Mouse (Mus musculus): ENCODE data around the gene Abhd17a. TPM values are rescaled to one million over a fixed set of nuclear protein-coding genes. Genes with fewer than 3 reads are reported as not detected.
A peak's percentile ranks its signal among the peaks of the same experiment; 100 is the strongest.
"Not testable (repeated sequence)": the region's sequence is repeated elsewhere in the genome, so short reads cannot be mapped to it uniquely, and the experiment has no call there.

Abhd17a gene
- polyA plus RNA-seq, 1 experiment from 2014 or later = 95.7 TPM

- not testable (repeated sequence) for H3K4me3 ChIP-seq (replicated peaks); H3K9ac ChIP-seq; ATAC-seq; H3K27me3 ChIP-seq (replicated peaks); H3K27ac ChIP-seq; H3K4me2 ChIP-seq (replicated peaks); H3K9me3 ChIP-seq
- 83% methylated on average over 4 of the region's 4 CpGs for WGBS
- H3K4me1 ChIP-seq (replicated peaks) = peaks cover 26% of the 10 kb centered on the region
- H3K36me3 ChIP-seq = peaks cover 42% of the 10 kb centered on the region
These were observed 15.6 kb upstream of the Abhd17a start, which contains the start of gene Gm49322 for GRCm38 (mm10) chr10:80605721-80606120. Gene Gm49322 (plus strand): TSS chr10:80606021.

GRCm38 (mm10) chr10:80604988-80605387, 14.8 kb upstream of the Abhd17a start:
- WGBS = 94% methylated on average over 2 of the region's 2 CpGs

GRCm38 (mm10) chr10:80604001-80604509, 13.9 kb upstream of the Abhd17a start:
- peak overlapping the region; percentile 69 for H3K4me2 ChIP-seq (replicated peaks)
- H3K27me3 ChIP-seq (replicated peaks) = no peaks in the 10 kb centered on the region
- ATAC-seq = peak; percentile 23; the same call in 1 of the 2 replicates
- WGBS = 81% methylated on average over 7 of the region's 7 CpGs
- peak overlapping the region; percentile 82 for H3K4me3 ChIP-seq (replicated peaks)
- H3K9ac ChIP-seq = peak overlapping the region; percentile 75
- peaks cover 26% of the 10 kb centered on the region for H3K4me1 ChIP-seq (replicated peaks)
- peaks cover 31% of the 10 kb centered on the region for H3K36me3 ChIP-seq
- no peaks in the 10 kb centered on the region for H3K9me3 ChIP-seq
- peak overlapping the region; percentile 93; the same call in 1 of the 2 replicates for H3K27ac ChIP-seq

More at GRCm38 (mm10) chr10:80604988-80605387, 14.8 kb upstream of the Abhd17a start:
- Histone ChIP-seq H3K4me1 (replicated peaks) (peaks cover 26% of the 10 kb centered on the region), H3K36me3 (peaks cover 40% of the 10 kb centered on the region), H3K9me3 (no peaks in the 10 kb centered on the region), H3K4me3 (replicated peaks) (no peak overlapping the region), H3K4me2 (replicated peaks) (no peak overlapping the region), H3K27me3 (replicated peaks) (no peaks in the 10 kb centered on the region), H3K9ac (no peak overlapping the region), H3K27ac (no peak overlapping the region)
- no peak for ATAC-seq

GRCm38 (mm10) chr10:80603364-80603763, 13.2 kb upstream of the Abhd17a start:
- Histone ChIP-seq H3K4me1 (replicated peaks) (peaks cover 26% of the 10 kb centered on the region), H3K9me3 (no peaks in the 10 kb centered on the region), H3K9ac (peak overlapping the region; percentile 75), H3K27ac (peak overlapping the region; percentile 93), H3K4me3 (replicated peaks) (peak overlapping the region; percentile 82), H3K27me3 (replicated peaks) (no peaks in the 10 kb centered on the region), H3K36me3 (peaks cover 24% of the 10 kb centered on the region), H3K4me2 (replicated peaks) (peak overlapping the region; percentile 69)
- ATAC-seq = peak; percentile 23
- WGBS = 27% methylated on average over 7 of the region's 7 CpGs

GRCm38 (mm10) chr10:80602698-80603325, 12.7 kb upstream of the Abhd17a start, which contains the start of the genes Scamp4 and Adat3:
Gene Scamp4 (plus strand): TSS chr10:80602872.
Gene Adat3 (plus strand): TSS chr10:80602880.
- WGBS = under 1% methylated on average over 54 of the region's 54 CpGs
- peak; percentile 94 for ATAC-seq
- H3K27me3 ChIP-seq (replicated peaks) = no peaks in the 10 kb centered on the region

GRCm38 (mm10) chr10:80596318-80596717, 6.2 kb upstream of the Abhd17a start:
- H3K9ac ChIP-seq = no peak overlapping the region
- H3K27me3 ChIP-seq (replicated peaks) = no peaks in the 10 kb centered on the region
- no peaks in the 10 kb centered on the region for H3K9me3 ChIP-seq
- H3K27ac ChIP-seq = no peak overlapping the region
- no peaks in the 10 kb centered on the region for H3K4me1 ChIP-seq (replicated peaks)
- no peaks in the 10 kb centered on the region for H3K36me3 ChIP-seq
- no peak overlapping the region for H3K4me2 ChIP-seq (replicated peaks)
- no peak overlapping the region for H3K4me3 ChIP-seq (replicated peaks)
- 48% methylated on average over 4 of the region's 4 CpGs for WGBS
- ATAC-seq = no peak

More at GRCm38 (mm10) chr10:80602698-80603325, 12.7 kb upstream of the Abhd17a start, which contains the start of the genes Scamp4 and Adat3:
- peak within 1 kb of the TSS; percentile 82 for H3K4me3 ChIP-seq (replicated peaks)
- peaks cover 18% of the 10 kb centered on the region for H3K36me3 ChIP-seq
- peak within 1 kb of the TSS; percentile 69 for H3K4me2 ChIP-seq (replicated peaks)
- H3K27ac ChIP-seq = peak within 1 kb of the TSS; percentile 93
- peaks cover 26% of the 10 kb centered on the region for H3K4me1 ChIP-seq (replicated peaks)
- no peaks in the 10 kb centered on the region for H3K9me3 ChIP-seq
- peak within 1 kb of the TSS; percentile 75 for H3K9ac ChIP-seq

- Histone ChIP-seq H3K27ac (0 out of 2 replicates have a peak overlapping the region, but pooled peaks have one; percentile 9), H3K36me3 (peaks cover 6% of the 10 kb centered on the region), H3K4me1 (replicated peaks) (peaks cover 31% of the 10 kb centered on the region), H3K4me3 (replicated peaks) (peak overlapping the region; percentile 90), H3K9ac (peak overlapping the region; percentile 95), H3K4me2 (replicated peaks) (peak overlapping the region; percentile 93), H3K27me3 (replicated peaks) (no peaks in the 10 kb centered on the region), H3K9me3 (no peaks in the 10 kb centered on the region)
- ATAC-seq = no peak
- 16% methylated on average over 12 of the region's 12 CpGs for WGBS
These were observed 838 bp downstream of the Abhd17a start for GRCm38 (mm10) chr10:80589127-80589878.

GRCm38 (mm10) chr10:80587305-80587657, 2.9 kb downstream of the Abhd17a start:
- no peak for ATAC-seq
- no peaks in the 10 kb centered on the region for H3K27me3 ChIP-seq (replicated peaks)
- H3K36me3 ChIP-seq = peaks cover 16% of the 10 kb centered on the region
- no peak overlapping the region for H3K4me2 ChIP-seq (replicated peaks)
- H3K9ac ChIP-seq = 0 out of 2 replicates have a peak overlapping the region, but pooled peaks have one; percentile 14
- peaks cover 36% of the 10 kb centered on the region for H3K4me1 ChIP-seq (replicated peaks)
- no peak overlapping the region for H3K4me3 ChIP-seq (replicated peaks)
- 52% methylated on average over 3 of the region's 4 CpGs for WGBS
- 0 out of 2 replicates have a peak overlapping the region, but pooled peaks have one; percentile 22 for H3K27ac ChIP-seq
- H3K9me3 ChIP-seq = no peaks in the 10 kb centered on the region

GRCm38 (mm10) chr10:80586407-80587304, 3.5 kb downstream of the Abhd17a start:
- H3K9me3 ChIP-seq = no peaks in the 10 kb centered on the region
- H3K27ac ChIP-seq = 0 out of 2 replicates have a peak overlapping the region, but pooled peaks have one; percentile 22
- peak overlapping the region; percentile 15; the same call in 1 of the 2 replicates for H3K4me3 ChIP-seq (replicated peaks)
- peak overlapping the region; percentile 29 for H3K4me2 ChIP-seq (replicated peaks)
- H3K4me1 ChIP-seq (replicated peaks) = peaks cover 36% of the 10 kb centered on the region
- H3K9ac ChIP-seq = 0 out of 2 replicates have a peak overlapping the region, but pooled peaks have one; percentile 14
- no peaks in the 10 kb centered on the region for H3K27me3 ChIP-seq (replicated peaks)
- WGBS = 90% methylated on average over 44 of the region's 51 CpGs
- H3K36me3 ChIP-seq = peaks cover 16% of the 10 kb centered on the region
- ATAC-seq = no peak

- WGBS = 89% methylated on average over 8 of the region's 8 CpGs
- H3K9ac ChIP-seq = no peak overlapping the region
- H3K36me3 ChIP-seq = peaks cover 16% of the 10 kb centered on the region
These were observed 4.6 kb downstream of the Abhd17a start for GRCm38 (mm10) chr10:80585581-80585980.

More at GRCm38 (mm10) chr10:80585581-80585980, 4.6 kb downstream of the Abhd17a start:
- no peaks in the 10 kb centered on the region for H3K9me3 ChIP-seq
- H3K27ac ChIP-seq = no peak overlapping the region
- H3K27me3 ChIP-seq (replicated peaks) = no peaks in the 10 kb centered on the region
- ATAC-seq = no peak
- H3K4me3 ChIP-seq (replicated peaks) = no peak overlapping the region
- peak overlapping the region; percentile 29 for H3K4me2 ChIP-seq (replicated peaks)
- peaks cover 36% of the 10 kb centered on the region for H3K4me1 ChIP-seq (replicated peaks)

Measured in intestine, embryonic 15.5 days (tissue).